Mouse (Mus musculus) CH12.LX (cell line): Measurements from ENCODE around the gene Gm20489. TPM values are rescaled to one million over a fixed set of nuclear protein-coding genes. Genes with fewer than 3 reads are reported as not detected.

Experiments
- DNase-seq: peaks from one replicate; pipeline ENCODE4 v3.0.0-alpha.2; 2013; ENCODE audit errors: extremely low read depth
- H3K27ac ChIP-seq: 2 replicates; pipeline ENCODE4 v1.5.1; 2012; ENCODE audit warnings: low read depth, mild to moderate bottlenecking, control low read depth, moderate library complexity; ENCODE audit not compliant: insufficient read depth
- H3K27me3 ChIP-seq: replicated peaks from 2 replicates; pipeline ENCODE3; 2012; ENCODE audit warnings: inconsistent platforms
- H3K36me3 ChIP-seq, 2 experiments: replicated peaks in 1 of 2; 2 replicates each; pipeline versions ENCODE3 to v1.6.1; 2012; ENCODE audit warnings: inconsistent platforms in 1 of 2, low read length in 1 of 2, mild to moderate bottlenecking in 1 of 2, mixed read lengths in 1 of 2, moderate library complexity in 1 of 2; ENCODE audit not compliant: control insufficient read depth in 1 of 2, insufficient read depth in 1 of 2
- H3K4me1 ChIP-seq, 2 experiments: 2 replicates each; pipeline ENCODE4 v1.6.1; 2012; ENCODE audit warnings: inconsistent platforms in 1 of 2, moderate library complexity in 1 of 2; ENCODE audit not compliant: insufficient read depth in 2 of 2, control insufficient read depth in 1 of 2
- H3K4me2 ChIP-seq: 2 replicates; pipeline ENCODE4 v1.6.1; 2012; ENCODE audit warnings: low read depth, mild to moderate bottlenecking, control low read depth; ENCODE audit not compliant: poor library complexity, insufficient read depth, severe bottlenecking
- H3K4me3 ChIP-seq, 3 experiments: fragments of 150-350 bp in 1 of 3; sonication (generic) in 1 of 3; replicated peaks in 1 of 3; 2 replicates each; pipeline versions ENCODE3 to v1.5.1; 2011 to 2012; ENCODE audit warnings: low read depth in 2 of 3, low read length in 2 of 3, mild to moderate bottlenecking in 2 of 3, moderate library complexity in 2 of 3, control low read depth in 1 of 3, improper control_type of control experiment in 1 of 3, inconsistent platforms in 1 of 3, mixed read lengths in 1 of 3; ENCODE audit not compliant: poor library complexity in 1 of 3
- H3K79me2 ChIP-seq: replicated peaks from 2 replicates; pipeline ENCODE4 v1.6.1; 2012; ENCODE audit warnings: mild to moderate bottlenecking, moderate library complexity; ENCODE audit not compliant: control insufficient read depth, poor library complexity, insufficient read depth, severe bottlenecking; ENCODE audit errors: extremely low read depth
- H3K9ac ChIP-seq: 2 replicates; pipeline ENCODE4 v1.6.1; 2012; ENCODE audit warnings: low read depth, mild to moderate bottlenecking, control low read depth, moderate library complexity; ENCODE audit not compliant: insufficient read depth
- H3K9me3 ChIP-seq: replicated peaks from 2 replicates; pipeline ENCODE3; 2012; ENCODE audit warnings: low read length, inconsistent platforms, mixed read lengths
- BHLHE40 ChIP-seq: IDR thresholded peaks from 2 replicates; pipeline ENCODE4 v1.6.1; 2011; ENCODE audit warnings: mild to moderate bottlenecking, low read depth, low read length, improper control_type of control experiment
- E2F4 ChIP-seq: IDR thresholded peaks from 2 replicates; pipeline ENCODE4 v1.6.1; 2011; ENCODE audit warnings: low read depth, low read length, improper control_type of control experiment; ENCODE audit not compliant: insufficient replicate concordance
- ELF1 ChIP-seq: IDR thresholded peaks from 2 replicates; pipeline ENCODE4 v1.6.1; 2014; ENCODE audit warnings: low read depth, mild to moderate bottlenecking, inconsistent platforms, low read length, improper control_type of control experiment
- EP300 ChIP-seq: IDR thresholded peaks from 2 replicates; pipeline ENCODE4 v1.6.1; 2011; ENCODE audit warnings: low read length, improper control_type of control experiment
- ETS1 ChIP-seq: conservative IDR thresholded peaks from 2 replicates; pipeline ENCODE4 v1.6.1; 2012; ENCODE audit warnings: low read depth, mild to moderate bottlenecking, inconsistent platforms, low read length, improper control_type of control experiment, moderate library complexity
- GABPA ChIP-seq: IDR thresholded peaks from 2 replicates; pipeline ENCODE4 v1.6.1; 2012; ENCODE audit warnings: low read depth, low read length, improper control_type of control experiment, inconsistent platforms; ENCODE audit not compliant: insufficient replicate concordance
- HCFC1 ChIP-seq: IDR thresholded peaks from 2 replicates; pipeline ENCODE4 v1.6.1; 2012; ENCODE audit warnings: low read depth, mild to moderate bottlenecking, inconsistent platforms, low read length, improper control_type of control experiment
- JUND ChIP-seq: conservative IDR thresholded peaks from 2 replicates; pipeline ENCODE4 v1.6.1; 2011; ENCODE audit warnings: low read depth, low read length, improper control_type of control experiment
- MAZ ChIP-seq: IDR thresholded peaks from 2 replicates; pipeline ENCODE4 v1.6.1; 2012; ENCODE audit warnings: low read depth, mild to moderate bottlenecking, inconsistent platforms, low read length, improper control_type of control experiment, moderate library complexity
- MEF2A ChIP-seq: IDR thresholded peaks from 2 replicates; pipeline ENCODE4 v1.6.1; 2014; ENCODE audit warnings: low read depth, mild to moderate bottlenecking, inconsistent platforms, low read length, improper control_type of control experiment, borderline replicate concordance
- MXI1 ChIP-seq: IDR thresholded peaks from 2 replicates; pipeline ENCODE4 v1.6.1; 2011; ENCODE audit warnings: mild to moderate bottlenecking, low read depth, low read length, improper control_type of control experiment
- NELFE ChIP-seq: IDR thresholded peaks from 2 replicates; pipeline ENCODE4 v1.6.1; 2011; ENCODE audit warnings: low read depth, low read length, improper control_type of control experiment
- NRF1 ChIP-seq: IDR thresholded peaks from 2 replicates; pipeline ENCODE4 v1.6.1; 2014; ENCODE audit warnings: low read depth, mild to moderate bottlenecking, inconsistent platforms, low read length, improper control_type of control experiment, moderate library complexity
- POLR2AphosphoS2 ChIP-seq: IDR thresholded peaks from 2 replicates; pipeline ENCODE4 v1.6.1; 2011; ENCODE audit warnings: low read depth, low read length, improper control_type of control experiment
- RCOR1 ChIP-seq: conservative IDR thresholded peaks from 2 replicates; pipeline ENCODE4 v1.6.1; 2012; ENCODE audit warnings: low read depth, mild to moderate bottlenecking, inconsistent platforms, low read length, improper control_type of control experiment
- SIN3A ChIP-seq: IDR thresholded peaks from 2 replicates; pipeline ENCODE4 v1.6.1; 2012; ENCODE audit warnings: low read length, improper control_type of control experiment, inconsistent platforms
- SMC3 ChIP-seq: IDR thresholded peaks from 2 replicates; pipeline ENCODE4 v1.6.1; 2011; ENCODE audit warnings: low read depth, low read length, improper control_type of control experiment
- TBP ChIP-seq: conservative IDR thresholded peaks from 2 replicates; pipeline ENCODE4 v1.6.1; 2011; ENCODE audit warnings: low read depth, low read length, improper control_type of control experiment
- TCF12 ChIP-seq: IDR thresholded peaks from 2 replicates; pipeline ENCODE4 v1.6.1; 2014; ENCODE audit warnings: low read depth, mild to moderate bottlenecking, inconsistent platforms, low read length, improper control_type of control experiment
- USF1 ChIP-seq: IDR thresholded peaks from 2 replicates; pipeline ENCODE4 v1.6.1; 2014; ENCODE audit warnings: low read depth, mild to moderate bottlenecking, inconsistent platforms, low read length, improper control_type of control experiment
- ZMIZ1 ChIP-seq: IDR thresholded peaks from 2 replicates; pipeline ENCODE4 v1.6.1; 2012; ENCODE audit warnings: low read depth, mild to moderate bottlenecking, inconsistent platforms, low read length, improper control_type of control experiment
- dilution Hi-C: fragments of 300-500 bp; cut with MboI; formaldehyde crosslinking; loops from 2 replicates; pipeline ENCODE4 v1.14.3; 2020; ENCODE audit warnings: low sequenced_read_pairs; ENCODE audit not compliant: extremely low pct_unique_long_range_greater_than_20kb, extremely low pct_ligation_motif_present
- in situ Hi-C: fragments of 300-500 bp; cut with MboI; formaldehyde crosslinking; loops from 3 replicates; pipeline ENCODE4 v1.14.3; 2019; ENCODE audit warnings: low sequenced_read_pairs, low pct_ligation_motif_present, low pct_unique_long_range_greater_than_20kb, mixed read lengths
- polyA plus RNA-seq: library from polyadenylated mRNA; unstranded; fragments of >175 nt; gene quantifications from 2 replicates; pipeline ENCODE4 v1.2.1, GENCODE M21; 2012; ENCODE audit warnings: low read depth; ENCODE audit not compliant: insufficient read length
- total RNA-seq, 2 experiments: library from RNA; depleted of rRNA; stranded (reverse); fragments of 300-350 nt in 1 of 2; fragments of >200 nt in 1 of 2; gene quantifications; 2 replicates each; pipeline ENCODE4 v1.2.3; 2012 to 2014

Gene Gm20489
- total and polyA plus RNA-seq, 3 experiments, result 0.30 TPM; not detected in 2

GRCm38 (mm10) chrX:101288432-101288831 is 19.6 kb upstream of the Gm20489 start:
- DNase-seq, result no peak
- H3K4me2 ChIP-seq, result no peak overlapping the region
- H3K27ac ChIP-seq, result no peak overlapping the region
- no peak for TF ChIP-seq E2F4
- TF ChIP-seq ETS1, result no peak
- TF ChIP-seq SMC3, result no peak
- TF ChIP-seq MXI1, result no peak
- no peak for TF ChIP-seq SIN3A
- TF ChIP-seq JUND, result no peak
- TF ChIP-seq GABPA, result no peak
- no peak for TF ChIP-seq BHLHE40
- TF ChIP-seq USF1, result no peak
- no peak for TF ChIP-seq NRF1
- TF ChIP-seq MEF2A, result no peak
- TF ChIP-seq TCF12, result no peak
- TF ChIP-seq ZMIZ1, result no peak
- TF ChIP-seq EP300, result no peak
- no peak for TF ChIP-seq TBP
- TF ChIP-seq RCOR1, result no peak
- no peak for TF ChIP-seq ELF1
- TF ChIP-seq POLR2AphosphoS2, result no peak
- TF ChIP-seq MAZ, result no peak
- TF ChIP-seq HCFC1, result no peak
- peaks cover 79 to 98% of the 10 kb centered on the region in 2 experiments for H3K36me3 ChIP-seq
- in situ Hi-C loops, result loop anchor here (25.0 kb wide), 1 partner anchor 151 kb away; no protein-coding TSS in a partner anchor
- no peaks in the 10 kb centered on the region for H3K4me1 ChIP-seq
- H3K79me2 ChIP-seq, result no peaks in the 10 kb centered on the region
- H3K9ac ChIP-seq, result no peak overlapping the region
- H3K4me3 ChIP-seq, result no peak overlapping the region
- no peaks in the 10 kb centered on the region for H3K9me3 ChIP-seq
- no peaks in the 10 kb centered on the region for H3K27me3 ChIP-seq
- dilution Hi-C loops, result no loop called here

- no peak overlapping the region for H3K4me3 ChIP-seq
- dilution Hi-C loops, result no loop called here
- TF ChIP-seq NELFE (no peak), ELF1 (no peak), SMC3 (no peak)
- no peaks in the 10 kb centered on the region for H3K27me3 ChIP-seq
- no peaks in the 10 kb centered on the region for H3K9me3 ChIP-seq
- no peak for DNase-seq
- in situ Hi-C loops, result loop anchor here (25.0 kb wide), 1 partner anchor 150 kb away; no protein-coding TSS in a partner anchor
- no peak overlapping the region for H3K9ac ChIP-seq
- H3K27ac ChIP-seq, result no peak overlapping the region
- H3K79me2 ChIP-seq, result no peaks in the 10 kb centered on the region
- peaks cover 79 to 98% of the 10 kb centered on the region in 2 experiments for H3K36me3 ChIP-seq
- H3K4me1 ChIP-seq, result no peaks in the 10 kb centered on the region
- H3K4me2 ChIP-seq, result no peak overlapping the region
Measured at GRCm38 (mm10) chrX:101287543-101287942, 18.7 kb upstream of the Gm20489 start.
